Mouse (Mus musculus) adrenal gland, adult 10 weeks (tissue): Measurements from ENCODE around the gene Eif2b3. TPM values are rescaled to one million over a fixed set of nuclear protein-coding genes. Genes with fewer than 3 reads are reported as not detected.

Source experiments
- polyA plus RNA-seq: library from polyadenylated mRNA; stranded (reverse); fragments of 350-450 nt; fragmentation: Illumina TruSeq; extraction: RNeasy Lipid Tissue Mini Kit (QIAGEN cat#74804); gene quantifications from one replicate; pipeline ENCODE4 v1.2.3, GENCODE M21; 2014; ENCODE audit warnings: low read depth, low replicate concordance

Gene Eif2b3
- polyA plus RNA-seq, result 37.5 TPM

DNA sequence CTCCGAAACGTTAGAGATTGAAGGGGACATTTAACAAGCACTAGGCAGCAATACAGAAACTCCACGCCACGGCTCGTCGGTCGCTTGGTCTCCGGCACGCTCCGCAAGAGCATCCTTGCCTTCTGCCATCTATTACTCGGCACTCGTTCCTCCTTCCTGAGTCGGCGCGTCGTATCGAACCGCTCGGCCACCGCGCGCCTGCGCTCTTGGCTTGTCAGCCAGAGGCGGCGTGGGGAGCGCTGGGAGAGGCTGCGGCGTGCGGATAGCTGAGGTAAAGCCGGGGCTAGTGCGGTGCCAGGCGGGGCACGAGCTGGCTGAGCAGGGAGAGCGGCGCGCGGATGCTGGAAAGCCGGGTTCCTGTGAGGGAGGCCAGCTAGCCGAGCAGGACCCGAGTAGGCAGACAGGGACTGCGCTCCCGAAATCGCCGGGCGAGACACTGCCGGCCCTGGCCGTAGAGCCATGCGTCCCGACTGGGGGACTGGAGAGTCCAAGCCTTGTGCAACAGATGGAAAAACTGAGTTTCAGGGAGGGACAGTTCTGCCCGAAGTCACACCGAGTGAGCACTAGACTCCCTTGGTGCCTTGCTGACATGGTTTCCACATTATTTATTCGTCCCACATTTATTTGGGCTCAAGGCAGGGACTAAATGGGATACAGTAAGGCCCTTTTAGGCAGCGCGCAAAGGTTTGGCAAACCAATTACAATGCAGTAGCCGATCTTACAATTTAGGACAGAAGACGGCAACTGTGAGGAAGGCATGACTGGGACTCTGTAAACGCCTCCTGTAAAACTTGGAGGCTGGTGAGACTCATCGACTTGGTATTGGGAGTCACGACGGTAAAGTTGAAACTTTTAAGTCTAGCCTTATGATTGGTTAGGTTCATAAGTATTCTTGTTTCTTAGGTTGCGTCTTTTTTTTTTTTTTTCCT is at the start of gene Eif2b3:
Gene Eif2b3 (plus strand): TSS at position 197 of the 929 bp plus-strand sequence.

DNA sequence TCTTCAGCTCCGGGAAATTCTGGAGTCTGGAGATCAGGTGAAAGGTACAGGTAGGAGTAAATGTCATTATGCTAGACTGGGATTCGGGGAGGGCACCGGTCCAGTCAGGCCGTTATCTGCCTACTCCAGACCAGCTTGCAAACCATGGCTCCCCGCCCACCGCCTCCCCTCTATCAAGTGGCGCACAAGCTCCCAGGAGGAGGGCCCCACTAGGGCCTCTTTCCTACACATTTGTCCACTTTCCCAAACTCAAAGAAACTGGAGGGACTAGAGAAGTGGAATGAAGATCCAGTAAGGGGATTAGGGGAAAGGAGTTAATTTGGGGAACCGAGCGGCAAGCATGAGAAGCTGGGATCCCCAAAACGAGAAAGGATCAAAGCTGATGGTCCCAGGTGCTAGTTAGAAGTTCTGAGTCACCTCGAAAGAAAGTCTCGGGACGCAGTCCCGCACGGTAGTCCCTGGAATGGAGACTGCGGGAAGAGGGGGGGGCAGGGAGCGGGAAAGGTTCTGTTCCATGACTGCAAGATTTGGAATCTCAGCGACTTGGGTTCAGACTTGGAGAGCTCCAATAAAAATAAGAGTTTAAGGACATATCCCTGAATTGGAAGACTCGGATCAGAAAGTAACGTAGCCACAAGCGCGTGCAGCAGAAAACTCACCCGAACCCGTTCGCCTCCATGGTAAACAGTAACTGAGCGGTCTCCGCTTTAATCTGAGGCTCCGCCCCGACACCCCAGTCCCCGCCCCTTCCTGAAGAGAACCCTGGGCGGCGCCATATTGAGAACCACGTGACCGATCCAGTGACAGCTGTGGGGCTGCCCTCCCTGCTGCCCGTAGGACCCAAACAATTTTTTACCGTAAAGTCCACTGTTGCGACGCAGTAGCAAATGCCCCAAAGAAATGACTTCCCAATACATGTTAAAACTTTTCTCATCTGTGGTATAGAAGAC is 25.3 kb upstream of the Eif2b3 start, which contains the start of gene Urod:
Gene Urod (minus strand): TSS at position 742 of the 950 bp plus-strand sequence.

DNA sequence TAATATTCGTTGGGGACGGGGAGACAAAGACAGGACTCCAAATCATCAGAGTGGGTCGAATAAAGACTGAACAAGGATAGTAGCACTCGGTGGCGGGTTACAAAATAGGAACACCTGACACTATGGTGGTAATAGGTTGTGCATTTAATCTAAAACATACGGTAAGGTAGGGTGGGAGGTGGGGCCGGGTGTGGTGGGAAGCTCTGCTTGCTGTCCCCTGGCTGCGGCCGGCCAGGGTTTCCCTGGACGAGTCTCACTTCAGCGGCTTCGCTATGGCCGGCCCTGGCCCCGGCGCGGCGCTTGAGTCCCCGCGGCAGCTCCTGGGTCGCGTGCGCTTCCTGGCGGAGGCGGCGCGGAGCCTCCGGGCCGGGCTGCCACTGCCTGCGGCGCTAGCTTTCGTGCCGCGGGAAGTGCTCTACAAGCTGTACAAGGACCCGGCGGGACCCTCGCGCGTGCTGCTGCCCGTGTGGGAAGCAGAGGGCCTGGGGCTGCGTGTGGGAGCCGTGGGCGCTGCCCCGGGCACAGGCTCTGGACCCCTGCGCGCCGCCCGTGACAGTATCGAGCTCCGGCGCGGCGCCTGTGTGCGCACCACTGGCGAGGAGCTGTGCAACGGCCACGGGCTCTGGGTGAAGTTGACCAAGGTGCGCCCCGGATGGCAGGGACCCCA is 23.9 kb upstream of the Eif2b3 start, which contains the start of gene Hectd3:
Gene Hectd3 (plus strand): TSS at position 187 of the 667 bp plus-strand sequence.

GRCm38 (mm10) chr4:117095551-117096452 is 76.6 kb downstream of the Eif2b3 start, which contains the start of gene Ptch2:
TSS of gene Ptch2 (plus strand) at chr4:117096075.

GRCm38 (mm10) chr4:117125348-117125909 is 106.2 kb downstream of the Eif2b3 start, which contains the start of gene Btbd19:
TSS of gene Btbd19 (minus strand) at chr4:117125725.

DNA sequence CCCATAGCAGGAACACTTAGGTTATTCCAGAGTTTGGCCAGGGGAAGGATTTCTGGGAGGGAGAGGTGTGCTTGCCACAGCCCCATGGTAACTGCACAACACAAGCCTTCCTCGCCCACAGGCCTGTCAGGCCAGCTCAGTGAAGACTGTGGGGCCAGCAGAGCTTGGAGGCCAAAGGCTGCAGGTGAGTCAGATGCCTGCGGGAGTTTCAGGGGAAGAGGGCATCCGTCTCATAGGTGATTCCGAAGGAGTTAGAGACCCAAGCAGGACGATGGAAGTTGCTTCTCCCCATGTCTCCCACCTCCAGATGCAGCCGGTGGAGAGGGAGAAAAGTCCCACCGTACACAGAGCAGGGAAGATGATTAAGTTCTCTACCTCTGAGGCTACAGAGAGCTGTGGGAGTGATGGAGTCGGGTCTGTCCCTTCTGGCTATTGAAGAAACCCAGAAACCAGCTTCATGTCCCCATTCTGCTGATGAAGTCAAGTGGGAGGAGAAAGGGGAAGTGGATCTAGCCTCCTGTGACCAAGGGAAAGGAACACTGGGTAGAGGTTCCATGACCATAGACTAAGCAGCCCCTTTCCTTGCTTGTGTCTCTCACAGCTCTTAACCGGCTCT is 107.6 kb downstream of the Eif2b3 start, which contains the start of gene Tctex1d4:
Gene Tctex1d4 (plus strand): TSS at position 120 of the 616 bp plus-strand sequence.

GRCm38 (mm10) chr4:117133817-117134600 is 114.8 kb downstream of the Eif2b3 start, which contains the start of gene Plk3:
TSS of gene Plk3 (minus strand) at chr4:117133963.

Other genes with a start within 250 kb of the Eif2b3 start
- gene Toe1, start 211.8 kb upstream of the Eif2b3 start, polyA plus RNA-seq, result 5.2 TPM
- not detected for gene Mutyh, start 211.7 kb upstream of the Eif2b3 start, polyA plus RNA-seq
- gene Hpdl, start 197.7 kb upstream of the Eif2b3 start, polyA plus RNA-seq, result not detected
- gene Zswim5, start 142.0 kb upstream of the Eif2b3 start, polyA plus RNA-seq, result 3.1 TPM
- 14.3 TPM for gene Urod, start 25.0 kb upstream of the Eif2b3 start, polyA plus RNA-seq
- 5.8 TPM for gene Hectd3, start 24.1 kb upstream of the Eif2b3 start, polyA plus RNA-seq
- gene Ptch2, start 76.7 kb downstream of the Eif2b3 start, polyA plus RNA-seq, result 0.17 TPM
- 1.2 TPM for gene Btbd19, start 106.3 kb downstream of the Eif2b3 start, polyA plus RNA-seq
- not detected for gene Tctex1d4, start 107.4 kb downstream of the Eif2b3 start, polyA plus RNA-seq
- gene Plk3, start 114.6 kb downstream of the Eif2b3 start, polyA plus RNA-seq, result 0.35 TPM
- 165 TPM for gene Rps8, start 136.8 kb downstream of the Eif2b3 start, polyA plus RNA-seq
- gene Kif2c, start 163.2 kb downstream of the Eif2b3 start, polyA plus RNA-seq, result 1.1 TPM
- 1.9 TPM for gene Tmem53, start 232.5 kb downstream of the Eif2b3 start, polyA plus RNA-seq
- gene Armh1, start 232.7 kb downstream of the Eif2b3 start, polyA plus RNA-seq, result 2.1 TPM